ENCODE assay signal across 14 mouse cellular contexts in genomic region chr10:115775945-115776905, GRCm38 (mm10). TPM values are rescaled to one million over a fixed set of nuclear protein-coding genes. Genes with fewer than 3 reads are reported as not detected.
DNase-seq lines count a peak whose midpoint lies in the region; ATAC-seq and TF ChIP-seq lines count a peak whose summit lies in the region.
"Had no signal": no experiment of that assay in that cellular context is flagged by ENCODE, and none has a peak within 500 bp of the region (broad histone marks: within the 10 kb centered on the region; RNA-seq: fewer than 3 reads in every experiment).

No protein-coding gene starts in this region.

- peak; percentile 36 for DNase-seq in gastrocnemius, postnatal 14 days
- no peak for DNase-seq in gastrocnemius, adult 8-10 months (ENCODE audit: low spot score in 2 of 2)
- peak; percentile 30 for DNase-seq in neural tube, embryonic 10.5 days (ENCODE audit: extremely low spot score, low spot score)
- peak; percentile 92 for DNase-seq in lung, embryonic 14.5 days
- DNase-seq in cerebellum, adult 11-12 months = no peak
- DNase-seq in cerebellum, postnatal 14 days = no peak
- DNase-seq: right cerebral cortex, adult 18-20 months had no signal

- no peaks in the 10 kb centered on the region for H3K27me3 ChIP-seq in neural tube, embryonic 15.5 days (replicated peaks)
- H3K27me3 ChIP-seq in lung, embryonic 14.5 days (ENCODE audit: insufficient read depth, low read length) = no peaks in the 10 kb centered on the region
- H3K27me3 ChIP-seq: intestine, embryonic 15.5 days; stomach, embryonic 15.5 days had no signal

- no peaks in the 10 kb centered on the region for H3K36me3 ChIP-seq in neural tube, embryonic 15.5 days
- no peaks in the 10 kb centered on the region for H3K36me3 ChIP-seq in lung, embryonic 14.5 days (ENCODE audit: insufficient read depth)
- H3K36me3 ChIP-seq: intestine, embryonic 15.5 days; stomach, embryonic 15.5 days had no signal

- 29% methylated on average over 17 of the region's 17 CpGs for WGBS in neural tube, embryonic 15.5 days
- 20% methylated on average over 17 of the region's 17 CpGs for WGBS in lung, embryonic 14.5 days

- intact Hi-C loops in gastrocnemius, postnatal 14 days (cut with DNase I; ENCODE audit: low total_unique reads) = no loop called here

- TF ChIP-seq CTCF in lung, embryonic 14.5 days (IDR thresholded peaks at IDR 0.05; ENCODE audit: low read depth) = no peak

- H3K9me3 ChIP-seq in neural tube, embryonic 15.5 days (replicated peaks) = no peaks in the 10 kb centered on the region
- H3K9me3 ChIP-seq in lung, embryonic 14.5 days (ENCODE audit: low read depth, low read length) = no peaks in the 10 kb centered on the region
- H3K9me3 ChIP-seq: intestine, embryonic 15.5 days; stomach, embryonic 15.5 days had no signal

- H3K27ac ChIP-seq in neural tube, embryonic 15.5 days (replicated peaks) = no peak overlapping the region
- H3K27ac ChIP-seq in lung, embryonic 14.5 days (ENCODE audit: low read depth) = no peak overlapping the region
- H3K27ac ChIP-seq: intestine, embryonic 15.5 days; stomach, embryonic 15.5 days had no signal

- peaks cover 4% of the 10 kb centered on the region; the same call in 1 of the 2 replicates for H3K4me1 ChIP-seq in neural tube, embryonic 15.5 days
- peaks cover 6% of the 10 kb centered on the region; the same call in 1 of the 2 replicates for H3K4me1 ChIP-seq in lung, embryonic 14.5 days (ENCODE audit: insufficient read depth)
- H3K4me1 ChIP-seq: intestine, embryonic 15.5 days; stomach, embryonic 15.5 days had no signal

- no peak for ATAC-seq in neural tube, embryonic 15.5 days (ENCODE audit: low FRiP score)
- ATAC-seq in lung, embryonic 14.5 days (ENCODE audit: insufficient read depth) = peak; percentile 83
- ATAC-seq in activated CD4-positive, CD25-positive, alpha-beta regulatory T cell, adult 4 months = no peak
- ATAC-seq: CD4-positive, CD25-positive, alpha-beta regulatory T cell, adult 4 months; intestine, embryonic 15.5 days had no signal

- no peak overlapping the region for H3K4me3 ChIP-seq in neural tube, embryonic 15.5 days (replicated peaks)
- H3K4me3 ChIP-seq in lung, embryonic 14.5 days (ENCODE audit: low read depth, low read length) = no peak overlapping the region
- H3K4me3 ChIP-seq: erythroblast, embryonic 14.5 days; intestine, embryonic 15.5 days; stomach, embryonic 15.5 days had no signal

- no peak overlapping the region for H3K9ac ChIP-seq in neural tube, embryonic 15.5 days (replicated peaks)
- H3K9ac ChIP-seq in lung, embryonic 14.5 days = no peak overlapping the region
- H3K9ac ChIP-seq: intestine, embryonic 15.5 days; stomach, embryonic 15.5 days had no signal

- H3K4me2 ChIP-seq in neural tube, embryonic 15.5 days = no peak overlapping the region; the same call in 1 of the 2 replicates
- peak overlapping the region; percentile 41 for H3K4me2 ChIP-seq in lung, embryonic 14.5 days
- H3K4me2 ChIP-seq: intestine, embryonic 15.5 days; stomach, embryonic 15.5 days had no signal

RNA-seq across cellular contexts. Expression of gene Tspan8, which starts 40.4 kb away (rescaled TPM):
- total RNA-seq in gastrocnemius, postnatal 14 days (2021) = 10 to 100 TPM; 30.9 to 34.9 TPM
- total RNA-seq in gastrocnemius, adult 8-10 months (2022) = 100 to 1,000 TPM; 114 to 141 (median 134) TPM
- 0.82 and 20.5 TPM in 2 replicates for polyA plus RNA-seq in neural tube, embryonic 15.5 days (2015; fragmentation: Nextera tagmentation; extraction: Ambion mirVana)
- 47.7 and 54.4 TPM in 2 replicates for polyA plus RNA-seq in lung, embryonic 14.5 days (2014; fragmentation: Nextera tagmentation; extraction: Ambion mirVana)
- under 1 TPM in 1 of 2 experiments, not detected in 1; 0.59 TPM for polyA plus RNA-seq in activated CD4-positive, CD25-positive, alpha-beta regulatory T cell, adult 4 months (2017; shearing (Covaris generic))
- total RNA-seq: monocyte, adult 5-6 weeks had no signal
- polyA plus RNA-seq: CD4-positive, CD25-positive, alpha-beta regulatory T cell, adult 4 months had no signal

Comparison
In these comparisons a context has a peak if more than half of its experiments do, and no peak if none do; other contexts are left out.
1. DNase-seq: peak in gastrocnemius, postnatal 14 days (single experiment), neural tube, embryonic 10.5 days (single experiment) and lung, embryonic 14.5 days (single experiment); none in gastrocnemius, adult 8-10 months (0 of 2), cerebellum, adult 11-12 months (single experiment) and cerebellum, postnatal 14 days (0 of 2).